Mouse (Mus musculus): ENCODE measurements around the gene Fgf7. TPM values are rescaled to one million over a fixed set of nuclear protein-coding genes. Genes with fewer than 3 reads are reported as not detected.

Fgf7 gene
- polyA plus RNA-seq, 1 experiment: 3.1 TPM

GRCm38 (mm10) chr2:126061037-126061773 is 26.7 kb downstream of the Fgf7 start:
- no peak for DNase-seq (ENCODE audit: low read depth)

DNA sequence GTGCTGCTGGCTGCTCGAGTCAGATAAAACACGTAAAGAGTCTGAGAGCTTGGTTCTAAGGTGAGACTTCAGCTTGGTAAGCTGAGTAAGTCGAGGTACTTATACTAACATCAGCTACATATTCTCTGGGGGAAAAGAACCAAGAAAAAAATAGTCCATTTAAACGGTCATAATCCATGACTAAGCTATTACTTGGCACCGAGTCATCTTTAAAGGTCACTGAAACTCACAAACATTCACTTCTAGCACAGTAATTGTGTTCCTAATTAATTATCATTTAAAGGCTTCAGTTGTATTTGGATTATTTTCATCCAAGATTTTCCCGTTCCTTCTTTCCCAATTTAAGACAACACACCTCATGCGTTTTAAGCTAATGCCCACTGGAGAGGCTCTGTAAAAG is 28.4 kb downstream of the Fgf7 start:
- DNase-seq (ENCODE audit: low read depth): no peak

GRCm38 (mm10) chr2:126064814-126065213 is 30.4 kb downstream of the Fgf7 start:
- no peak for DNase-seq (ENCODE audit: low read depth)

DNA sequence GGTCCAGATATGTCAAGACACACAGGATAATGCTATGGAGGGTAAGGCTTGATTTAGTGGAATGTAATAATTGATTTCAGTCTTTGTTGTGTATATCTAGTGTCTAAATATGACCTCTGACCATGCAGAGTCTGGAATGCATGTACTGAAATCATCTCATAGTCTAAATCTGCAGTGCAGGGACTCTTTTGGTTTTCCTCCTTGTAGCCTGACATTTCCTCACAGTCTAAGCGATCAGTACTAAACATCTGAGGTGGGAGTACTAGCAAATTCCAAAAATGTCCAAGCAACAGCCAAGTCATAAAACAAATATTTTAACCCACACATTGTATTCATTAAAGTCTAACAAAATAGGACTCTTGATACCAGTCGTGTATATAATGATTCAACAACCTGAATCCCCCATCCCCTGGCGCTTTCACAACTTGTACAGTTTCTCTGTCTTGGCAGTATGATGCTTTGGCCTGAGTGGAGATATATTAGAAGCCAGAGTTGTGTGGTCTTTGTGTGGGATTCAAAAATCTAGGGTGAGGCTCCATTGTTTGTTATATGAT is 30.9 kb downstream of the Fgf7 start:
- no peak for DNase-seq (ENCODE audit: low read depth)

- no peak for DNase-seq (ENCODE audit: low read depth)
These were observed 35.3 kb downstream of the Fgf7 start for GRCm38 (mm10) chr2:126069740-126070139.

- no peak for DNase-seq (ENCODE audit: low read depth)
These were observed 39.3 kb downstream of the Fgf7 start for GRCm38 (mm10) chr2:126073744-126074143.

DNA sequence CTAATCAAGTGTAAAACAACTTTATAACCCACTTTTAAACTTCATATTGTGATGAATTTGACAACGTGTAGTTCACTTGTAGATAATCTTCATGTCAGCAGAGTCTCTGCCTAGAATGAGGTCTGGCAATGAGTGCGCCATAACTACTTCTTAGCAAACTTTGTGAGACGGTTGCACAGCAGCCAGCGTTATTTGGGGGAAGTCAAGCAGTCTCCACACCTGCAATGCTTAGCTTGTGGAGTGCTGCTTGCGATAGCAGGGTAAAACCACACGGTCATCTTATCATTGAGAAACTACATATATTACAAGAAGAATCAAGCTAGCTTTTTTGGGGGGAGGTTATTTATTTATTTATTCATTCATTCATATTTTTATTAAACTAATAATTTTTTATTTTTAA is 42.0 kb downstream of the Fgf7 start:
- DNase-seq (ENCODE audit: low read depth): no peak

- no peak for DNase-seq (ENCODE audit: low read depth)
These were observed 44.6 kb downstream of the Fgf7 start for GRCm38 (mm10) chr2:126079086-126079485.

GRCm38 (mm10) chr2:126084326-126084725 is 49.9 kb downstream of the Fgf7 start:
- no peak for DNase-seq (ENCODE audit: low read depth)

DNA sequence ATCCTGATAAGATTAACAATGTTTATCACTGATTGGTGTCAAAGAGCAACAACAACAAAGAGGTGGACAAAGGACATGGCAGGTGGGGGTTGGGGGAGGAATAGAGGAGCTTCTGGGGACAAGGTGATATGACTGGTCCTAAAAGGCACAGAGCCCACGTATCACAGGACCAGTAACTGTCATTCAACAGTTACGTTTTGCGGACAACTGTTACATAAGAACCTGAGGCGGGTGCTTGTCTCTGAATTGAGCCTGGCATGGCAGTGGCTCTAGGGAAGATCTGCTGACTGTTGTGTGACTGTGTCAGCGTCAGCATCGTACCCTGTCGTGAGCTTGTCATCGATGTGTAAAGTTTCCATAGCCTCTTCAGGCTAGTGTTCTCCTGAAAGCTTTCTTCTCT is 51.7 kb downstream of the Fgf7 start:
- DNase-seq (ENCODE audit: low read depth): no peak

- no peak for DNase-seq (ENCODE audit: low read depth)
These were observed 56.0 kb downstream of the Fgf7 start for GRCm38 (mm10) chr2:126090432-126090831.

- no peak for DNase-seq (ENCODE audit: low read depth)
These were observed 60.2 kb downstream of the Fgf7 start for GRCm38 (mm10) chr2:126094616-126095015.

Other genes starting within 250 kb of the Fgf7 start
- gene Galk2, start 175.5 kb upstream of the Fgf7 start, polyA plus RNA-seq (2012; rRNA removed): 29.7 and 30.2 TPM in 2 replicates
- gene Cops2, start 175.5 kb upstream of the Fgf7 start, polyA plus RNA-seq (2012; rRNA removed): 14.8 and 16.4 TPM in 2 replicates
- 0.07 and 0.08 TPM in 2 replicates for gene Fam227b, start 117.3 kb downstream of the Fgf7 start, polyA plus RNA-seq (2012; rRNA removed)
- 5.4 and 5.6 TPM in 2 replicates for gene Dtwd1, start 117.5 kb downstream of the Fgf7 start, polyA plus RNA-seq (2012; rRNA removed)
- gene Gm17555, start 180.4 kb downstream of the Fgf7 start, polyA plus RNA-seq (2012; rRNA removed): not detected in 2 replicates

Data from gonadal fat pad, adult 2 months (tissue).